Mouse (Mus musculus) effector memory CD4-positive, alpha-beta T cell, adult 7 months (primary cell): ENCODE data around the gene Exog. TPM values are rescaled to one million over a fixed set of nuclear protein-coding genes. Genes with fewer than 3 reads are reported as not detected.

Source experiments
- polyA plus RNA-seq: library from polyadenylated mRNA; unstranded; fragments of 100-300 nt; shearing (Covaris generic); gene quantifications from one replicate; pipeline ENCODE4 v1.2.1, GENCODE M21; 2017

The Exog gene
- polyA plus RNA-seq, result 2.7 TPM

DNA sequence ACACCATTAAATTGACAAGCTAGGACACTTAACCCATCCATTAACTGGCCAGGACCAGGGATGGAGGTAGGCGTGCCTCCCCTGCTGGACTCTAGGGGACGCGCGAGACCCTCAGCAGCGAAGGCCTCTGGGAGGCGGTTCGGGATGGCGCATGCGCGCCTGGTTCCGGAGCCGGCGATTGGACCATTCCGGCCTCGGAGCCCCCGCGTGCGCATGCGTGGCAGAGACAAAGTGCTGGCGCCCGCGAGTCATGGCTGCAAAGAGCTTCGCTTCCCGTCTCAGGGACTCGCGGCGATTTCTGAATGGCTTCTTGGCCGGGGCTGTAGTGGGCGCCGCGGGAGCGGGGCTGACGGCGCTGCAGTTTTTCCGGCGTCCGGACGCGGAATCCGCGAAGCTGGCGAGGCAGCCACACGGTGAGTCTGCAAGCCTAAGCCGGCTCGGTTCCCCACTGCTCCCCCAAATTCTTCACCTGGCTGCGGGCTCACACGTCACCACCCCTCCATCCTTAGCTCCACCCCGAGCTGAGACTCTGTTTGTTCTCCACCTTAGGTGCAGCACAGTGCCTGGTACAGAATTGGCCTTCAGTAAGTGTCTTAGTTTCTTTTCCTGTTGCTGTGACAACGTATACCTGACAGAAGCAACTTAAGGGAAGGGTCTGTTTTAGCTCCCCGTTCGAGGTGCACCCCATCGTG, at the start of gene Exog:
Gene Exog (plus strand): TSS at position 206 of the 692 bp plus-strand sequence.

DNA sequence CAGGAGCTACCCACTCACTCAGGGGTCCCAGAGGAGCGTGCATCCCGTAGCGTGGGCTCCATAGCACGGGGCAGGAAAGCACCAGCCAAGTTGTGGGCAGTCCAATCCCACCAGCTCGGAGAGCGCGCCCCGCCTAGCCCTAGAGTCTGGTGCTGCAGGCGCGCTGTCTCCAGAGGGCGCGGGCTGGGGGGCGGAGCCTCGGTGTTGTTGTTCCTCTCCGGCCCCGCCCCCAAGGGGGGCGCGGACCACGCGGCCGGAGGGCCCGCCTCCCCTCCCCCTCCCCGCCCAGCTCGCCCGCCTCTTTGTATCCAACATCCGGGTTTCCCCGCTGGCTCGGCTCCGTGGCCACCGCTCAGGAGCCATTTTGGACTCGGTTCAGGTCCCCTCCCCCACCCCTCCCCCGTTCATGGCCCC, 42.9 kb upstream of the Exog start, which contains the start of gene Acvr2b:
Gene Acvr2b (plus strand): TSS at position 318 of the 414 bp plus-strand sequence.

Other genes starting within 250 kb of the Exog start
- gene Slc22a13, start 235.8 kb upstream of the Exog start, polyA plus RNA-seq, result 0.63 TPM
- 37.2 TPM for gene Oxsr1, start 122.5 kb upstream of the Exog start, polyA plus RNA-seq
- gene Acaa1a, start 105.3 kb upstream of the Exog start, polyA plus RNA-seq, result 82.9 TPM
- 61.7 TPM for gene Myd88, start 103.5 kb upstream of the Exog start, polyA plus RNA-seq
- gene Xylb, start 87.6 kb upstream of the Exog start, polyA plus RNA-seq, result not detected
- not detected for gene Slc22a14, start 79.4 kb upstream of the Exog start, polyA plus RNA-seq
- gene Acvr2b, start 42.8 kb upstream of the Exog start, polyA plus RNA-seq, result not detected
- gene Scn5a, start 134.1 kb downstream of the Exog start, polyA plus RNA-seq, result not detected